Mouse (Mus musculus): ENCODE results near the gene Wbp1.

DNA sequence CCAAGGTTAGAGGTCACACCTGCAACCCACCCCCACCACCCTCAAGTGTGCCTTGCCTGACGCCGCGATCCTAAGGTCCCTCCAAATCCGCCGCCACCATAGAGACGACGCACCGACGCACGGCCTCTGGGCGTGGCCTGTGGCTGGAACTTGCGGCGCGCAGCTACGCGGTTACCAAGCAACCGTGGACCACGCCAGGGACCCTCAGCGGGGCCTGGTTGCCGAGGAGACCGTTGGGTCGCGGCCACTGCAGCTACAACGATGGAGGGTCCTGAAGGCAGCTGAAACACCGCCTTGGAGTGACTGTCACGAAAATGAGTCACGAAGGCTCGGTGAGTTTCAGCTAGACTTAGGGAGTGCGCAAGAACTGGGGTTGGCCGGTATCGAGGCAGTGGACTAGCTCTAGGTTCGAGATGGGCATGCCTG is 34.9 kb upstream of the Wbp1 start, which contains the start of the genes Wdr54 and 1700003E16Rik:
- TF ChIP-seq EP300 (IDR thresholded peaks at IDR 0.05; ENCODE audit: insufficient read depth, low read depth, low read length) (no peak), CTCF (IDR thresholded peaks at IDR 0.05) (no peak)

Measured in heart, adult 2 months (tissue).